Mouse (Mus musculus) thymus, adult 2 months (tissue): ENCODE results near the gene Zfp296.

Source experiments
- CTCF ChIP-seq: fragments of 200-500 bp; IDR thresholded peaks from 2 replicates; pipeline ENCODE4 v1.5.1; 2012; ENCODE audit warnings: mild to moderate bottlenecking, control low read depth, low read length, moderate library complexity, borderline replicate concordance; ENCODE audit not compliant: control insufficient read depth, poor library complexity, insufficient read depth; ENCODE audit errors: extremely low read depth
- POLR2A ChIP-seq: fragments of 200-500 bp; IDR thresholded peaks from 2 replicates; pipeline ENCODE4 v1.6.1; 2012; ENCODE audit warnings: mild to moderate bottlenecking, low read length, control low read depth, moderate library complexity; ENCODE audit not compliant: control insufficient read depth, poor library complexity, insufficient read depth; ENCODE audit errors: extremely low read depth

DNA sequence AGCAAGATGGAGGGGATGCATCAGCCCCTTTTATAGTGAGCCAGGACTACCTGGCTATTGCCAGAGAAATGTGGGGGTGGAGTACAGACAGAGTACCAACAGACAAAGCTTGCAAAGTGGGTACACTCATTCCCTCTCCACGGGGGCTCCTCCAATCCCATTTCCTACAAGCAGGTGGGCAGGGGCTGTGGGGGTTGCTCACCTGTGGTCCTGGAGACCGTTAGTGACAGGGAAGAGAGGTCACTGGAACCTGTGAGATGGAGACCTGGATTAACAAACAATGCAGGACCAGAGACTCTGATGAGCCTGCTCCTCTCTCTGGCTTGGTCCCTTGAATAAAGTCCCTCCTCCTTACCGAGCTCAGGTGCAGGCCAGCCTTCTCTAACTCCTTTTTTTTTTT lies 50.6 kb downstream of the Zfp296 start:
- TF ChIP-seq POLR2A (no peak), CTCF (no peak)
